Mouse (Mus musculus) adrenal gland, postnatal 25 days (tissue): Measurements from ENCODE around the gene Rxfp3. TPM values are rescaled to one million over a fixed set of nuclear protein-coding genes. Genes with fewer than 3 reads are reported as not detected.
"Not testable (repeated sequence)": the region's sequence is repeated elsewhere in the genome, so short reads cannot be mapped to it uniquely, and the experiment has no call there.

Experiments used
- DNase-seq: peaks from one replicate; pipeline ENCODE4 v3.0.0; 2021; ENCODE audit warnings: mixed read lengths
- total RNA-seq: library from RNA; stranded (reverse); gene quantifications from 2 replicates; pipeline ENCODE4 v1.2.3, GENCODE M21; 2021

Rxfp3 gene
- total RNA-seq, 1 experiment from 2014 or later: not detected

GRCm38 (mm10) chr15:11035947-11036474, 1.8 kb downstream of the Rxfp3 start:
- no peak for DNase-seq

GRCm38 (mm10) chr15:11030188-11030587, 7.6 kb downstream of the Rxfp3 start:
- no peak for DNase-seq

GRCm38 (mm10) chr15:11026801-11027561, 10.8 kb downstream of the Rxfp3 start:
- DNase-seq: no peak

- no peak for DNase-seq
These were observed 22.9 kb downstream of the Rxfp3 start for GRCm38 (mm10) chr15:11014931-11015330.

GRCm38 (mm10) chr15:11010976-11011548, 26.7 kb downstream of the Rxfp3 start:
- no peak for DNase-seq

GRCm38 (mm10) chr15:11008756-11009155, 29.0 kb downstream of the Rxfp3 start:
- DNase-seq: no peak

- DNase-seq: no peak
These were observed 33.1 kb downstream of the Rxfp3 start for GRCm38 (mm10) chr15:11004646-11005045.

GRCm38 (mm10) chr15:11003791-11004190, 34.0 kb downstream of the Rxfp3 start:
- DNase-seq: no peak

GRCm38 (mm10) chr15:11000421-11000820, 37.4 kb downstream of the Rxfp3 start, which contains the start of gene Slc45a2:
Gene Slc45a2, plus strand, starts transcription at chr15:11000721.
- no peak for DNase-seq

- DNase-seq: no peak
These were observed 38.0 kb downstream of the Rxfp3 start for GRCm38 (mm10) chr15:10999832-11000231.

GRCm38 (mm10) chr15:10991566-10991965, 46.2 kb downstream of the Rxfp3 start:
- no peak for DNase-seq

- no peak for DNase-seq
These were observed 47.4 kb downstream of the Rxfp3 start for GRCm38 (mm10) chr15:10990411-10990810.

GRCm38 (mm10) chr15:10986477-10986876, 51.3 kb downstream of the Rxfp3 start:
- DNase-seq: not testable (repeated sequence)

GRCm38 (mm10) chr15:10985756-10986155, 52.0 kb downstream of the Rxfp3 start:
- no peak for DNase-seq

Other genes starting within 250 kb of the Rxfp3 start
- gene C1qtnf3, start 85.7 kb downstream of the Rxfp3 start, total RNA-seq: 0.57 and 0.73 TPM in 2 replicates
- gene Amacr, start 56.2 kb downstream of the Rxfp3 start, total RNA-seq: 21.1 and 22.2 TPM in 2 replicates
- gene Slc45a2, start 37.3 kb downstream of the Rxfp3 start, total RNA-seq: not detected in 2 replicates
- 5.6 and 6.4 TPM in 2 replicates for gene Adamts12, start 26.8 kb upstream of the Rxfp3 start, total RNA-seq